Mouse (Mus musculus): ENCODE data around the gene Crocc2.

The Crocc2 gene

DNA sequence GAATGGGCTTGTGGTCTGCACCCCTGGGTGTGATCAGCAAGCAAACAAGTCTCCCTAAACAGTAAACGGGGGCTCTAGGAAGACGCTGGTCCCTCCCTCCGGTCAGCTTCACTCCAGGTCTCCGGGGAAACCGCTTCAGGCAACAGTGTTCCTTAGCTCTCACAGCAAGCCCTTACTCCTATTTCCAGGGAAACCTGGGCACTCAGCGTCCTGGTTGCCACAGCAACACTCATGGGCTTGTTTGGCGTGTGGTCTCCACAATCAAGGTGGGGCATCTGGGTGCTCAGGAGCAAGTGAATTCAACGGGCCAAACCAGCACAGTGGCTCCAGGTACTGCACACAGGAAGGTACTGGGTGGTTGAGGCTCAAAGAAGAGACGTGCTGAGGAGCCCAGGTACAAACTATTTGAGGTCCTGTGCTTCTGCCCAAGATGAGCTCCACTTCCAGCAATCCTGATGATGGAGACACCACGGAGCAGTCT is at the start of gene Crocc2:
TSS of gene Crocc2 (plus strand) at position 431 of the 481 bp plus-strand sequence.
- in situ Hi-C loops (cut with MboI, MseI) = no loop called here

DNA sequence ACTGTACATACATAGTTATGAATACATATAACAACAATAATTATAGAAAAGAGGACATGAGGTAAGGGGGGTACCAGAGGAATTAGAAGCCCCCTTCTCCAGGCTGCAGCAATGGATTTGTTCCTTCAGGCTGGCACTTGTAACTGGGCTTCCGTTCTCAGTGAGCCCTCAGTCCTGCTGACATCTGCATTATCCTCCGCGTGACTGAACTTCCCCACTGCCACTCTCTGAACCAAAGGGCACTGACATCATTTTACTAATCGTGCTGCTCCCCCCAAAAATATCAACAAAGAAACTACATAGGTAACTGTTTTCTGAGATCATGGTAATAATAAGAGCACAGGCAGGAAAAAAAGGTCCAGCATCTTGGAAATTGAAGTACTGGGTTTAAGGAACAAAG is 49.7 kb upstream of the Crocc2 start:
- in situ Hi-C loops (cut with MboI, MseI) = no loop called here

DNA sequence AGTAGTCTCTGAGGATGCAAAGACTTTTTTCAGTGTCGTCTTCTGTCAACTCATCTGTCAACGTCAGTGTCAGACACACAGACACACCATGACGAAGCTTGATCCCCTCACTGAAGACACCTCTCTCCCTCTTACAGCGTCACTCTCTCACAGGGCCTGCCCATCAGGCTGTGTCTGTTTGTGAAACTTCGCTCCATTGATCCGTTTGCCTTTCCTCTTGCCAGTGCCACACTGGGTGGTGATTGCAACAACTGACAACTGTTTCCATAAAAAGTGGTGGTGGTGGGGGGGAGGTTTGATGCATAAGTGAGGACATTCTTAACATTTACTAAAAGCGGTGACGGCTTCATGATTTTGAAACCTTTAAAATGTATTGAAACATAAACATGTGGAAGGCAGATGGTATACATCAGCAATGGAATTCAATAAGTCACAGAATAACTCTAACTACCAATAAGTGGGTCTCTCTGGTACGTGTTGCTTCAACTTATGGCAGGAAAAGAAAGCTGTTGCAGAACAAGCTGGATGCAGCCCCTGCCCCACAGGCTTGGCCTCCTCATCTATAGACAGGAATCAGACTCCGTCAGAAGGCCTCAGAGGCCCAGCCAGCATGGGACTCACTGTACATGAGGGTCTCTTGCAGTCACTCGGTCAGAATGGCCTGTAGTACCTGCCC is 45.2 kb upstream of the Crocc2 start:
- in situ Hi-C loops (cut with MboI, MseI) = no loop called here

DNA sequence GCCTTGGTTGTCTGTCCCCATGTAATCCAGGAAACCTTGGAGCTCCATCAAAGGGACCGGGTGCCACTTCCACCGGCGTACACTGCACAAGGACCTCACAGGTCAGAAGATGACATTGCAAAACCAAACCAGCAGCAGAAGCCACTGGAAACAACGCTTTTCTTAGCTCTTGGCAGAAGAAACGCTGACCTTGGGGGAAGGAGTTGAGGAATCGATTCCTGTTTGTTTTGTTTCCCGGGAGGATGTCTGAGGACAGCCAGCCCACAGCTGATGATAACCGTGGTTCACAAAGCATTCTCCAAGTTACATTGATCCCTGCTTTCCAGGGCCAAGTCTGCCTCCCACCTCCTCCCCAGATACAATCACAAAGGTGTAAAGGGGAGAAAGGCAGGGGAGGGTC is 44.5 kb upstream of the Crocc2 start:
- in situ Hi-C loops (cut with MboI, MseI) = no loop called here

GRCm38 (mm10) chr1:93125256-93125655 is 43.3 kb upstream of the Crocc2 start:
- in situ Hi-C loops (cut with MboI, MseI) = no loop called here

DNA sequence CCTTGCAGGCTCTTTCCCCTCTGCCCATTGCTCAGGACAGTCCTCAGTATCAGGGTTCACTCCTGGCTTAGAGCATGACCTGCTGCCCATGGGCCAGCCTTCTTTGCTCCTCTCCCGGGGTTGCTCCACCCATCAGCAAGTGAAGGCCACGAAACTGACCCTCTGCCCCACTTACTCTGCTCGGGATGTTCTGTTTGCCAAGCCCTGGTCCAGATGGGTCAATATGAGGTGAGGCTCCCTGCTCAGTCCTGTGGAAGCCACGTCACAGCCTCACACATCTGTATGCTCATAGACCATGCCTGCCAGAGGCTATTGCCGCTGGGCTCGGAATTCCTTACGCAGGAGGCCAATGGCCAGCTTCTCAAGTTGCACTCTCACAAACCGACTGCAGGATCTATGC is 40.3 kb upstream of the Crocc2 start:
- in situ Hi-C loops (cut with MboI, MseI) = no loop called here

DNA sequence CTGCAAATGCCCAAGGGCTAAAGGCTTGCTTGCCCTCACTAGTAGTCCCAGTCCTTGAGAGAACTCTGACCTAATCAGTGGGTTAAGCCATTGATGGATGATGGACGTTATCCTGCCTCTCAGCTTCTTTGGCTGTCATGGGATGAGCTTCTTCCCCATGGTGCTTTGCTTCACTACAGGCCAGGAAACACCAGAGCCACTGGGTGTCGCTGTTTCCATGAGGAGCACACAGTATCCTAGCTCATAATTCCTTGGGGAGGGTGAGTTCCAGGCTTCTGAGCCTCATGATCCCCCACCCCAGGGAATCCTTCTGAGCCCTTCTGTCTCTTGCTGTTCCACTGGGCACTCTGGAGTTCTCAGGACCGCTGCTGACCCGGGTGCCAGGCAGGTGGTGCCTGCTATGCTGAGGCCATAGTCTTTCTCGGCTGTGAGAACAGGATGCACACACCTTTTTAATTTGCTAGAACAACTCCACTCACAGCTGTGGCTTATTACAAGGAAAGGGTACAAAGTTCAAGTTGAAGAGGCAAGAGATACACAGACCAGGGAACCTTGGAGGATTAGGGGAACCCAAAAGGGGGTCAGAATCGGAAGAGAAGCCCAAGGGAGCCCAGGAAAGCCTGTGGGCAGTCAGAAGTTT is 39.7 kb upstream of the Crocc2 start:
- in situ Hi-C loops (cut with MboI, MseI) = no loop called here

- in situ Hi-C loops (cut with MboI, MseI) = loop anchor here (10.0 kb wide), 1 partner anchor 596 kb away; no protein-coding TSS in a partner anchor
These were observed 38.1 kb upstream of the Crocc2 start for GRCm38 (mm10) chr1:93130242-93130983.

- in situ Hi-C loops (cut with MboI, MseI) = loop anchor here (10.0 kb wide), 1 partner anchor 598 kb away; no protein-coding TSS in a partner anchor
These were observed 35.8 kb upstream of the Crocc2 start for GRCm38 (mm10) chr1:93132676-93133075.

DNA sequence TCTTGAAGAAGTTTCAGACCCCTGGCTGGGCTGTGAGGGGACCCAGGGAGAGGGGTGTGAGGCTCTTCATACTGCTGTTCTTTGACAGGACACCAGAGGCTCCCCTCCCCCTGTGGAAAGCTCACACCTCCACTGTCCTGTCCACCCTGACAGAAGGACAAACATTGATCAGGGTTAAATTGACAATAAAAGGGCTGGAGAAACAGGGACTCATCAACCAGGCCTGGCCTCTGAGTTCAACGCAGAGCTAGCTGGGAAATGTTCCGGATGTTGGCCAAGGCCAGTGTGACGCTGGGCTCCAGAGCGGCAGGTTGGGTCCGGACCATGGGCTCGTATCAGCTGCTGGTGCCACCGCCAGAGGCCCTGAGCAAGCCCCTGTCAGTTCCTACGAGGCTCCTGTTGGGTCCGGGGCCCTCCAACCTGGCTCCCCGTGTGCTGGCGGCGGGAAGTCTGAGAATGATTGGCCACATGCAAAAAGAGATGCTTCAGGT is 33.4 kb upstream of the Crocc2 start, which contains the start of gene Agxt:
TSS of gene Agxt (plus strand) at position 205 of the 491 bp plus-strand sequence.
- in situ Hi-C loops (cut with MboI, MseI) = loop anchor here (10.0 kb wide), 1 partner anchor 600 kb away; no protein-coding TSS in a partner anchor

GRCm38 (mm10) chr1:93138534-93138933 is 30.0 kb upstream of the Crocc2 start:
- in situ Hi-C loops (cut with MboI, MseI) = loop anchor here (10.0 kb wide), 1 partner anchor 604 kb away; no protein-coding TSS in a partner anchor

- in situ Hi-C loops (cut with MboI, MseI) = loop anchor here (10.0 kb wide), 1 partner anchor 605 kb away; no protein-coding TSS in a partner anchor
These were observed 28.8 kb upstream of the Crocc2 start for GRCm38 (mm10) chr1:93139713-93140112.

- in situ Hi-C loops (cut with MboI, MseI) = no loop called here
These were observed 25.7 kb upstream of the Crocc2 start for GRCm38 (mm10) chr1:93142871-93143270.

DNA sequence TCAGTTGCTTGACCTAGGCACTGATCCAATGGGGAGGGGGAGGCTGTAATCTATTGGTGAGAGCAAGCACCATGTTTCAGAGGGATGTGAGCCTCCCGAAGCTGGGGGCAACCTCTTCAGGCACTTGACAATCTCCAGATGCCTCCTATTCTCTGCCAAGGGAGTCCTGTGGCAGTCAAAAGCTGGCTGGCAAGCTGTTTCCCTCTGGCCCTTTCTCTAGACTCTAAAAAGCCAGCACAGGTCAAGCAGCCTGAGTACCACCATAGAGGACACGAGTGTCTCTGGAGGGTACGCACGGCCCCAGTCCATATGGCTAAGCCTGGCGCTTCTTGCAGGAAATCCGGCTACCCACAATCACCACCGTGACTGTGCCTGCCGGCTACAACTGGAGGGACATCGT is 24.3 kb upstream of the Crocc2 start:
- in situ Hi-C loops (cut with MboI, MseI) = no loop called here

- in situ Hi-C loops (cut with MboI, MseI) = no loop called here
These were observed 17.4 kb upstream of the Crocc2 start for GRCm38 (mm10) chr1:93150907-93151661.

DNA sequence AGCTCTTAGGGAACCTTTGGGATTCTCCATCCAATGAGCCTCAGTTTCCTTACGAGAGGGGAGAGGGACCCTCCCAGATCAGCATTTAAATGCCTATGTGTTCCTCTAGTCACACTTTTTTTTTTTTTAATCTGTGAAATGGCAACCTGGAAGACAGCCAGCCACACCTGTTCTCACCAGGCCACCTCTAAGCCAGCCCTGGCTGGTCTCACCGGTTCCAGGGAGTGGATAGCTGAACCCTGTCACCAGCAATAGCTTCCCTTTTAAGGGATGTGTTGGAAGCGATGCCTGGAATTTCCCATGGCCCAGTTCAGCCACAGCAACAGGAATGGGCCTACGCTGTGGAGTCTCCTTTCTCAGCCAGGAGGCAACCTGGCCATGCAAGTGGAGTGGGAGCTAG is 11.0 kb upstream of the Crocc2 start:
- in situ Hi-C loops (cut with MboI, MseI) = no loop called here

- in situ Hi-C loops (cut with MboI, MseI) = no loop called here
These were observed 9.6 kb upstream of the Crocc2 start for GRCm38 (mm10) chr1:93158916-93159315.

GRCm38 (mm10) chr1:93159566-93160500 is 8.7 kb upstream of the Crocc2 start:
- in situ Hi-C loops (cut with MboI, MseI) = no loop called here

DNA sequence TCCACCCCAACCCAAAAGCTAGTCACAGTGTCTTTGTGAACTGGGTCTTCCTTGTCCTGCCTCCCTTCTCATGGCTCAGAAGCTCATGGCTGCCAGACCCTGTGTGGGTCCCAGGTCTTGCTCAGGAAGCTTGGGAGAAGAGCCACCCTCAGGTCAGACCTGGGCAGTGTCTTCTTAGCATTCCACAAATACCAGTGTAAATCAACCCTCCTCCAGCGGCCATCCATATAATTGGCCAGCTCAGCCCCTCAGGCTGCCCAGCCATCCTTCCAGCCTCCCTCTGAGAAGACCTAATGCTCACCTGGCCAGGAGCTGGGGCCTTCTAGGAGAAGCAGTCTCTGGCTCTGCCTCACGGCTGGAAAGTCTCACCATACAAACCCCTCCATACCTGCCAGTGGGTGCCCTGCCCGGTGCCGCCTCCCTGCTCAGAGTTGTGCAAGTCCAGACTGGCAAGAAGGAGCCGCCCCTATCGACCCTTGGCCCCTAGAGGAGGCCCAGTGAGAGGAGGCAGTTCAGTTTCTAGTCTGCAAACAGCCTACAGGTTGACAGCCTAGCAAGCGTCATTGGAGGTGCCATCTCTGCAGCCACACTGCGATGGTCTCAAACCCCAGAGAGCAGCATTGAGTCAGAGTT is 7.9 kb upstream of the Crocc2 start, which contains the start of gene 2310007B03Rik:
TSS of gene 2310007B03Rik (minus strand) at position 448 of the 633 bp plus-strand sequence.
- in situ Hi-C loops (cut with MboI, MseI) = no loop called here
